Mouse (Mus musculus) adrenal gland, postnatal 4 days (tissue): ENCODE measurements around the gene Pde4c. TPM values are rescaled to one million over a fixed set of nuclear protein-coding genes. Genes with fewer than 3 reads are reported as not detected.

ENCODE experiments used
- DNase-seq, 2 experiments: peaks; one replicate each; pipeline ENCODE4 v3.0.0; 2021 to 2022; ENCODE audit warnings: low spot score in 2 of 2, mixed read lengths in 2 of 2
- long read RNA-seq, 2 experiments: library from polyadenylated mRNA; stranded (forward); transcript quantifications; one replicate each; pipeline ENCODE4 v2.0.0; 2021
- total RNA-seq, 2 experiments: library from RNA; stranded (reverse); gene quantifications; 2 replicates each; pipeline ENCODE4 v1.2.3; 2021

The Pde4c gene
- total RNA-seq: 1 to 10 TPM; 2.2 to 5.6 TPM
- long read RNA-seq, experiment 1, partial matches to known transcripts: 0 of 1 reads
- long read RNA-seq, experiment 1, other reads (novel, unspliced or antisense): 1 of 1 reads
- long read RNA-seq, experiment 2, partial matches to known transcripts: 0 of 10 reads
- long read RNA-seq, experiment 2, other reads (novel, unspliced or antisense): 6 of 10 reads

GRCm38 (mm10) chr8:70723486-70724210 lies at the start of gene Pde4c:
TSS of gene Pde4c (plus strand) at chr8:70723720.
- no peak for DNase-seq

DNA sequence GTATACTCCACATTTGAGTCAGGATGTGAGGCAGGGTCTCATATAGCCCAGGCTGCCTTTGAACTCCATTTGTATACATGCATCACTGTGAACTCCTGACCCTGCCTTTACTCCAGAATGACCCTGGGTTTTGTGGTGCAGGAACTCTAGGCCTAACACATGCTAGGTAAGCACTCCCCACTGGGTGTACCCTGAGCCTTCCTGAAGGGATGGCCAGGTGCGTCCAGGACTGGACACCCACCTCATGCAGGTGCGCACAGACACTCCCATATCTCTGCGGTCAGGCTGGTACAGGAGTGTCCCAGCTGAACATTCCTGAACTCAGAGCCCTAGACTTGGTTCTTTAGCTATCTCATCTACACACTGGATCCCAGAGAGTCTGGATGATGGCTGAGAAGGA lies 49.4 kb upstream of the Pde4c start:
- no peak for DNase-seq

DNA sequence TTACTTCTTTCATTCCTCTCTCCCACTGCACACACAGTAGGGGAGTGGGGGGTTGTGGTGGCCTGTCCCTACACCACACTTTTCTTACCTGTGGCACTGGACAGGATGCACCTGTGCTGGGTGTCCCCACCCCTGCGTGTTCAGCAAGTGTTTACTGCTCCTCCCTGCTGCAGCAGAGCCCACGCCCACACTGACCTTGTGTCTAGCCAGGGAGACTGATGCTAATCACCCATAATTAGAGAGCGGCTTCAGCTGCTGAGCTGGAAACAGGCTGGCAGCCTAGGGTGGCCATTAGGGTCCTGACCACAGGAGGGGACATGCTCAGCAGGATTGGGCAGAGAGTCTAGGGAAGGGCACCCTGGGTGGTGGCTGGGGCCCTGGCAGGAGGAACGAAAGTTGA lies 48.8 kb upstream of the Pde4c start:
- DNase-seq: no peak

- DNase-seq: no peak
These were observed 48.2 kb upstream of the Pde4c start for GRCm38 (mm10) chr8:70675336-70675735.

DNA sequence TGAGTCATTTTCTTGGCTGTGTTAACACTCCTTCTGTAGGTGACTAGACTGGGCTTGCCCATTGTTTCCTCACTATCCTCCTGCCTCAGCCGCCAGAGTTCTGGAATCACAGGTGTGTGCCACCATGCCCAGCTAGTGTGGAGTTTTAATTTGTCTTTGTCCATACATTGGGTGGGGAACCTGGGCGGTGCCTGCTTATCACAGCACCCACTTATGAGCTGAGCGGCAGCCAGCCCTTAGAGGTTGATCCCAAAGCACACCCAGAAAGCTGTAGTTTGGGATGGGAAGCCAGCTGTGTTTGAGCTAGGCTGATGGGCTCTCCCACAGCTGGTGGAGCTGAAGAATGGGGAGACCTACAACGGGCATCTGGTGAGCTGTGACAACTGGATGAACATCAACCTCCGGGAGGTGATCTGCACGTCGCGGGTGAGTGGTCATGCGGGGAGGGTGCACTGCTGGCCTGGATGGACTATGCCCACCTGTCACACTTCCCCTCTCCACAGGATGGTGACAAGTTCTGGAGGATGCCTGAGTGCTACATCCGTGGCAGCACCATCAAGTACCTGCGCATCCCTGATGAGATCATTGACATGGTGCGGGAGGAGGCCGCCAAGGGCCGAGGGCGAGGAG lies 46.0 kb upstream of the Pde4c start:
- DNase-seq: no peak

- no peak for DNase-seq
These were observed 44.8 kb upstream of the Pde4c start for GRCm38 (mm10) chr8:70678679-70679078.

- DNase-seq: no peak
These were observed 44.1 kb upstream of the Pde4c start for GRCm38 (mm10) chr8:70679404-70679803.

GRCm38 (mm10) chr8:70680039-70680438 lies 43.5 kb upstream of the Pde4c start:
- no peak for DNase-seq

DNA sequence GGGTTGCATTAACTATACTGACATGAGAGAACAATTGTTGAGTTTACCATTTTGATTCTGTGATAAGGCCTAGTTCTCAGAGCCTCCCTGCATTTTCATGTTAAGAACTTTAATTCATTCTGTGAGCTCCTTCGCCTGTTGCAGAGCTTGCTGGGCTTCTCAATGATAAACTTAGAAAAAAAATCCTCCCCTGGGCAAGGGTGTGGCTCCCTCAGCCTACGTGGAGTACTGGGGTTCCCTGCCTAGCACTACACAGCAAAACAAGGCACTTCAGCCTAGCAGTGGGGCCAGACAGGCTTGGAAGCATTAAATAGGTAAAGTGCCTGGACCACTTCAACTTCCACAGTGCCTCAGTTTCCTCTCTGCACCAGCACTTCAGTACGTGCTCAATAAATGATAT lies 42.1 kb upstream of the Pde4c start:
- DNase-seq: no peak

DNA sequence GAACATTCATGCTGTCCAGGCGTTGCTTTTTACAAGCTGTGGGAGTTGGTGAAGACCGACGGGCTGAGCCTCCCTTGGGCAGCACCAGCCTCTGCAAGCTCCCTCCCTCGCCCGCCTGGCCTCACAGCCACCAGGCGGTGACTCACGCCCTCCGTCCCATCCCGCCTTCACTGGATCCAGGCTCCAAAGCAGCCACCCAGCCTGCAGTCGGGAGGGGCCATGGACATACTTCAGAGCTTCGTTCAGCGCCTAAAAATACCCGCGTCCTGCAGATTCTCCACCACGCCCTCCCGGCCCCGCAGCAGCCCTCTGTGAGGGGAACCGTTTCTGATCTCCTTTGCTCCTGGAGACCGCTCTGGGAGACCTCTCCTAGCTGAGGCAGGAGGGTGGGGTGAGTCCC lies 41.3 kb upstream of the Pde4c start:
- peak; percentile 54 to 61 for DNase-seq

- DNase-seq: no peak
These were observed 40.8 kb upstream of the Pde4c start for GRCm38 (mm10) chr8:70682692-70683091.

DNA sequence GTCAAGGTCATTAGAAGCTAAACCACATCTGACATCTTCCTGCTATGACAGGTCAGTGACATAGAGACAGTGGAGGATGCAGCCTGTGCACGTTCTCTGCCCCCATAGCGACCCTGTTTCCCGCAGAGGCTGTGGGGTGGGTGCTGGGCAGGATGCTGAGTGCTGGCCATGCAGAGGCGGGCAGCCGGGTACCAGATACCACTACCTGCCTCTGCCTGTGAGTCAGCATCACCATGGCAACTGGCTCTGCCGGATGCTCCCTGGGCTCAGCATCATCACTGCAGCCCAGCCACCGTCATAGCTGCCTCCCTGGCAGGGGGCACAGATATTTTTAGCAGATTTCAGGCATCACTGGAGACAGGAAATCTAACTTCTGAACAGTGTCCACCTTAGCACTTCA lies 39.2 kb upstream of the Pde4c start:
- DNase-seq: no peak

DNA sequence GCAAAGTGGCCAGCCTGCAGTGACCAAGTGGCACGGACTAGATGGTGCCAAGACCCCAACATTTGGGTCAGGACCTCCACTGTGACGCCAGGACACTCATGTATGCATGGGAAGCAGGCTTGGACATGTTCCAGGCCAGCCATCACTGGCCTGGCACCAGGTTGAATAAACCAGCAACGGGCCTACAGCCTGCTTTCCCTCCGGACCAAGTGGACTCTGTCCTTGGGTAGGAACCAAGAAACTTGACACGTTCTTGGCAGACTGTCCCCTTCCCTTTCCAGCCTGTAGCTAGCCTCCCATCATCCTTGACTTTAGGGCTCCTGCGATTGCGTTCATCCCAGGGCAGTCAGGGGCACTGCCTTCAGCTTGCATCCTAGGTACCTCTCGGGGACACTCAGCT lies 35.9 kb upstream of the Pde4c start:
- peak in 1 of 2 experiments; percentile 57 for DNase-seq

GRCm38 (mm10) chr8:70688136-70688535 lies 35.4 kb upstream of the Pde4c start:
- DNase-seq: no peak

GRCm38 (mm10) chr8:70689892-70690390 lies 33.6 kb upstream of the Pde4c start:
- no peak for DNase-seq

- no peak for DNase-seq
These were observed 32.3 kb upstream of the Pde4c start for GRCm38 (mm10) chr8:70691230-70691629.

DNA sequence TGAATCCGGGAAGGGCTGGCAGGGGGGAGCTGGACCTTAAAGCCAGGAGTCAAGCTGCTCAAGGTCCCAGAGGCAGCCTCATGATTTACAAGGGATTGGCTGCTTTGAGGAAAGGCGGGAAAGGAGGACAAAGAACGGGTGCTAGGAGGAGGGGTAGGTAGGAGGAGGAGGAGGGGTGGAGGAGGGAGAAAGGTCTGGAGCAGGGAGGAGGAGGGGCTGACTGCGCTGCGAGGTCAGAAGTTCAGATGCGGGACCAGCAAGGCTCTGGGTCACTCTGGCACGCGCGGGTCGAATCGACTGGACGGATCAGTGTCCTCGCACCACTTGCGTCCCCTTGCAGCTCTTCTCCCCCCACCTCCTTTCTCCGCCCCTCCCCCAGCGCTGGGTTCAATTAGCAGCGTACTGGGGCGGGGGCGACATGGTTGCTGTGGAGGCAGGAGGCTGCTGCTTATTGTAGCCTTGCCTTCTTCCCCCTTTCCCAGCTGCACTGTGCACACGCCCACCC lies 31.7 kb upstream of the Pde4c start:
- no peak for DNase-seq

GRCm38 (mm10) chr8:70693636-70694035 lies 29.9 kb upstream of the Pde4c start:
- no peak for DNase-seq

DNA sequence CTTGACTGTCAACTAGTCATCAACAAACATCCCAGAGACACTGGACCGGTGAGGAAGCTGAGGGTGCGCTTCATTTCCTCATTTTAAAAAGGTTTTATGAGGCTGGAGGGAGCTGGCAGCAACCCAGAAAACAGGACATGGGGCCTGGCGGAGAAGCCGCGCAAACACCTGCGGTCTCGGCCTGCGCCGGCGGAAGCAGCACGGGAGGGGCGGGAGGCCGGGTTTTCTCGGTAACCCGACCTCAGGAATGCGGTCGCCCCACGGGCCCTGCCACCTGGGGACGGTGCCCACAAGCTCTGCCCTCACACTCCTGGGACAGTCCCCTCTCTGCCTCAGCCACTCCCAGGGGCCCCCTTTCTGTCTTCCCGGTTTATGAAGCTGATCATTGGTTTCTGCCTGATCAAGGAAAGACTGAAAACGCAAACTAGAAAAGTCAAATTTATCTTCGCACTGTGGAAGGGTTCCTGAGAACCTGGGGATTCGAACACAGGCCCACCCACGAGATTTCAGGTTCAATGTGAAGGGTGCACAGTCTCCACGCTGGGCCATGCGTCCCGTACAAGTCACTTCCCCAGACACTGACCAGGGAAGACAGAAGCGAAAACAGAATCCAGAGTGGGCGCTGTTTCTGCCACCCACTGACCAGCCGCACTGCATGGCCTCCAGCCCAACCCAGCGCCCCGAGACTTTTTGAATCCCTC lies 28.1 kb upstream of the Pde4c start:
- DNase-seq: no peak

DNA sequence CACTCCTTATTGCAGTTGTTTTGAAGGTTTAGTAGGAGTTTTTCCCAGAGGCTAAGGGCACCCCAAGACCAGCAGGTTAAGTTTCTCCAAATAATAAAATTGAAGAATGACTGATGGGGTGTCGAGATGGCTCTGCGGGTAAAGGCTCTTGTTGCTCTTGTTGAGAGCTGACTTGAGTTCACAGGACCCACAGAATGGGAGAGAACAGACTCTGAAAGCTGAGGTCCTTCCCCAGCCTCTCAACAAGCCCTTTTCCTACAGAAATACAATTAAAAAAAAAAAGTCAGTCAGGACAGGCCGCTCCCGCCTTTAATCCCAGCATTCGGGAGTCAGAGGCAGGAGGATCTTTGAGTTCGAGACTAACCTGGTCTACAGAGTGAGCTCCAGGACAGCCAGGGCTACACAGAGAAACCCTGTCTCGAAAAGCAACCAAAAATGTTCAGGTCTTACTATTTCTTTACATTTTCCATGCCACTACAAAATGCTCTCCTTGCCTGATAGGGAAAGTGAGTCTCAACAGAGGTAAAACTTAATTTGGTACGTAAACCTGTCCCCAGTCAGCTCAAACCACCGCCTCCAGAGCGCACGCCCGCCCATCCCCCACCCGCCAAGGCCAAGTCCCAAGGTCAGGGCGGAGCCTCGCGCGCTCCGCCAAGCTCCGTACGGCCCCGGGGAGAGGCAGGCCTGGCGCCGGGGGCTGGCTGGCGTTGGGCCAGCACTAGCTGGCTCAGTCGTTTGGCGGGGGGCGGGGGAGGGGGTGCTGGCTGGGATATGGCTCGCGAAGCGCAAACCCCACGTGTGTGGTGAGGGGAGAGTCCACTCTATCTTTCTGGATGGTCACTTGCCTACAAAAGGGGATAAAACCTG lies 27.3 kb upstream of the Pde4c start:
- DNase-seq: peak; percentile 61 to 65

DNA sequence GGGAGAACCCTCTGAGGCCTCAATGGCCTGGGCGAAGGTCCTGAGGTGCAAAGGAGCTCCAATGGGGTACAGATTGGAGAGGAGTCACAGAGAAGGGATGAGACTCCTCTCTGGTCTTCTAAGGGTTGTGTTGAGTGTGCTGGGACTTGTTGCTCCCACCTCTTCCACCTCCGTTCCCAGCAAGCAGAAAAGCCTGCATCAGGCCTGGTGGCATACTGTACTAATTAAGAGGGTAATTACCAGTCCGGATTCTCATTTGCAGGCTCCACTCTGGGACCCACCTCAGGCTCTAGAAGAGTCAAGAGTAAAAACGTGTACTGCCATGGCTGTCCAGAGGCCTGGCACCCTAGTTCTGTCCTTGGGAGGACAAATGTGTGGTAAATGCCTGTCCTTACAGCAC lies 26.6 kb upstream of the Pde4c start:
- DNase-seq: no peak
